Mouse (Mus musculus) thymus, postnatal 0 days (tissue): ENCODE data around the gene Tmem9. TPM values are rescaled to one million over a fixed set of nuclear protein-coding genes. Genes with fewer than 3 reads are reported as not detected.

Source experiments
- DNase-seq: peaks from one replicate; pipeline ENCODE4 v3.0.0-alpha.2; 2015; ENCODE audit warnings: low spot score
- polyA plus RNA-seq: library from polyadenylated mRNA; unstranded; fragments of >200 nt; fragmentation: Nextera tagmentation; extraction: Ambion mirVana; gene quantifications from 2 replicates; pipeline ENCODE4 v1.2.1, GENCODE M21; 2015

The Tmem9 gene
- polyA plus RNA-seq, 1 experiment from 2014 or later = 72.2 TPM

- DNase-seq = no peak
These were observed 22.3 kb downstream of the Tmem9 start for GRCm38 (mm10) chr1:136030201-136030600.

DNA sequence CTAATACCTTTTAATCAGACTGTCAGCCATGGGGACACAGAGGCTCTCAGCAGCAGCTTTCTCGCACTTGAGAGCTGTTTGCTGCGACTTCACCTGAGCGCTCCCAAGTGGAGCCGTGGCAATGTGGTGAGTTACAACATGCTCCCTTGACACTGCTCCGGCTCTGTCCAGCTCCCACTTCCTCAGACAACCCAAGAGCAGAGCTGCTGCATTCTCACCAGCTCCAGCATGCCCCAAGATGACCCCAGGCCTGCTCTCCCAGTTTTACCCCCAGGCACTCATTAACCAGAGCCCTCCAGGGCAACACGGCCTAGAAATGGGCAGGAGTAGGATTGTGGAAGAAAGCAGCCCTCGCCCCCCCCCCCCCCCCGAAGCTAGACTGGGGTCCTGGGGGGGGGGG is 23.7 kb downstream of the Tmem9 start:
- DNase-seq = no peak

DNA sequence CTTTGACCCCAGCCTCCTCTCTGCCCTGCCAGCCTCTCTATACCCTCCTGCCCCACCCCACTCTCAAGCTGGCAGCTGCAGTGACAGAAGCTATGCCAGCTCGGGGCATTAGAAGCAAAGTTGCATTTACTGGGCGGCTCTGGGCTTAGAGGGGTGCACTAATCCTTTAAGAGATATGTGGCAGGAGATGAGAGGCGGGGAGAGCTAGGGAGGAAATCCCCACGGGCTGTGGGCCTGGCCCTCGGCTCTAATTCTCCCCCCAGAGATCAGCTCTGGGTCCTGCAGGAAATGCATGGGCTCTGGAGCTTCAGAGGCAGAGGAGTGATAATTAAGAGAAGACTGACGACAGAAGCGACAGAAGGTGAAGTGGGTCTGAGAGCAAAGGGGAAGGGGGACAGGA is 25.0 kb downstream of the Tmem9 start:
- DNase-seq = no peak

GRCm38 (mm10) chr1:136038746-136039538 is 31.0 kb downstream of the Tmem9 start:
- DNase-seq = no peak

GRCm38 (mm10) chr1:136040452-136040851 is 32.5 kb downstream of the Tmem9 start:
- no peak for DNase-seq

GRCm38 (mm10) chr1:136040874-136041273 is 32.9 kb downstream of the Tmem9 start:
- no peak for DNase-seq

DNA sequence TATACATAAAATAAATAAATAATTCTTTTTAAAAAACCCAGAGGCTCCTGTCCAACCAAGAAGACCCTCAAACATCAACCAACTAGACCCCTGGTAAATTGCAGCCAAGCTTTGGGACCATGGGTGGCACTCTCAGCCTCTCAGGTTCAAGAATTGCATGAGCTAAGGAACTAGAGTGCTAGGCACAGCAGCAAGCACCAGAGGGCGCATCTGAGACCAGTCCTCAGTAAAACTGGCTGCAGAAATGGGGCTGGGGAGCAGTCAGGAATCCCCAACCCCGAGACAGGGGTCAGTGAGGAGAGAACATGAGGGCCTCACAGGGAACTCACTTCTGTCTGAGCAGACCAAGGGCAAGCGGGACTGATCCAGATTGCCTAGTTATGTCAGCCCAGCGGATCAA is 37.8 kb downstream of the Tmem9 start:
- DNase-seq = peak; percentile 62

DNA sequence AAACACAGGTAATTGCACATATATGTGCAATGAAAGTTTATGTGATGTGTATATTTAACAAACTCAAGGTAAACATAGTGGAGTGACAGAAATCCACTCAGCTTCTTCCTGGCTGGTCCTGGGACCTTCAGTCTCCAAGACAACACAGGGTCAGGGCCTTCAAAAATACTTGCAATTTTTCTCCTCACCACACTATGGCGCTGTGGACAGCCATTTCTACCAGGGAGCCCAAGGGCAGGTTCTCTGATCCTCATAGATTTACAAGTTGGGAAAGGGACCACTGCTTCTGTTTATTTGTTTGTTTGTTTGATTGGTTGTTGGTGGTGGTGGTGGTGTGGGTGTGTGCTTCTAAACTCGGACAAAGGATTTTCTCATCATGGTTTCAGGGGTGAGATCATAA is 39.5 kb downstream of the Tmem9 start:
- DNase-seq = peak; percentile 42

- no peak for DNase-seq
These were observed 39.9 kb downstream of the Tmem9 start for GRCm38 (mm10) chr1:136047894-136048293.

- no peak for DNase-seq
These were observed 42.5 kb downstream of the Tmem9 start, which contains the start of gene Ascl5 for GRCm38 (mm10) chr1:136050312-136051012. TSS of gene Ascl5 (plus strand) at chr1:136050804.

GRCm38 (mm10) chr1:136051013-136051315 is 43.0 kb downstream of the Tmem9 start:
- DNase-seq = peak; percentile 20

- peak; percentile 23 for DNase-seq
These were observed 43.5 kb downstream of the Tmem9 start for GRCm38 (mm10) chr1:136051465-136051864.

DNA sequence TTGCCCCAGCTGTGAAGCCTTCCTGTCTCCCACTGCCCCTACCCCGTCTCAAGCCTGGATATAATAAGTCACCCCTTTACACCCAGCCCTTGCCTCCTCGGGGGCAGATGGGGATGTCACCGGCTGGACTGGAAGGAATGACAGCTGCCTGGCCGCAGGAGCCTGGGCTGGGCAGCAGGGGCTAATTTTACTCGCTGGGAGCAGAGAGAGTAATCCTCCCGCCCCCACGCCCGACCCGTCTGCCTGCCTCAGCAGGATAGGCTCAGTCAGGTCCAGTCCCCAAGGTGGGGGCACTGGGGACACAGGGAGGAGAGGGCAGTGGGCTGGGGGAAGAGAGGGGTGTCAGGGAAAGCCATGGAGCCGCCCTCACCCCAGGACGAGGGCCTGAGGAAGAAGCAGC is 44.6 kb downstream of the Tmem9 start, which contains the start of gene Cacna1s:
Cacna1s (plus strand) TSS at position 204 of the 400 bp plus-strand sequence.
- no peak for DNase-seq

DNA sequence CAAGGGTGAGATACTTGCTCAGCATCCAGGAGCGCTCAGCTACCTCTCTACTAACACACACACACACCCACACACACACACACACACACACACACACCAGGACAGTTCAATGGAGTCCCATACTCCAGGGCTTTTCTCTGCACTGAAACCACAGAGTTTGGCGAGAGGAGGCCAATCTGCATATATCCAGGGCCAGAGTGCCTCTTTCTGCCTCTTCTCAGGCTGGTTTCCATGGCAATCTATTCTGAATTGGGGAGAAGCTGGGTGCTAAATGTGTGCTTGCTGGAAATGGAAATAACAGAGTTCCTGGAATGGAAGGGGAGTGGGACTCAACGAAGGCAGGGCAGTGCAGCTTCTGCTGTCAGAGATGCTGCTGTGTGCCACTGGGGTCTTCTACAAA is 47.8 kb downstream of the Tmem9 start:
- DNase-seq = no peak

- no peak for DNase-seq
These were observed 50.6 kb downstream of the Tmem9 start for GRCm38 (mm10) chr1:136058594-136058993.

DNA sequence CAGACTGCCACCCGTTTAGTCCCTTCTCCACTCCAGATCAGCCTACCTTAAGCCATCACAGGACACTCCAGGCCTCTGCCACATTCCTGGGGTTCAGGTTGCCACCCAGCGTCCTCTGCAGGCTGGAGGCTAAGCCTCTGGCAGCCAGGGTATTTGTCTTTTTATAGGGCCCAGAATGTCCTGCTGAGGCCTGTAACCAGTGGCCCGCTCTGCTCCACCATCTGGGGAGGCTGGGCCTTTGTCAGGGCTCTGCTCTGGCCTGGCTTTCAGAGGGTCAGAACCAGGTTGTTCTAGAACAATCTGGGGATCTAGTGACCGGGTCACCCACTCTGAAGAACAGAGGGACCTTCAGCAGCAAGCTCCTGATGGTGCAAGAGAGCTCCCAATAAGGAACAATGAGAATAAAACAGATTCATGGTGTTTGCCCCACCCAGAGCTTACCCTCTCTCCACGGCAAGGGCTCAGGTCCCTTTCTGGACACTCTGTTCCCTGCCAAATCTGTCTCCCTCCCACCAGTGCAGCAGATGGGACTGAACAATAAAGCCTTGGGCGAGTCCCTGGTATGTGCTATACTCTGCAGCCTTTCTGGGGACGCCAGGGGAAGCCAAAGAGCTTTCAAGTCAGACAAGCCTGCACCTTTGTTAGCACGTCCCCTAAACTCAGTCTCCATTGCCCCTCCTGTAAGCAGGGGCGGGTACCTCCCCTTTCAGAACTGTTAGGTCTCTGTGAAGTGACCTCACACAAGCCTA is 53.3 kb downstream of the Tmem9 start:
- DNase-seq = no peak

DNA sequence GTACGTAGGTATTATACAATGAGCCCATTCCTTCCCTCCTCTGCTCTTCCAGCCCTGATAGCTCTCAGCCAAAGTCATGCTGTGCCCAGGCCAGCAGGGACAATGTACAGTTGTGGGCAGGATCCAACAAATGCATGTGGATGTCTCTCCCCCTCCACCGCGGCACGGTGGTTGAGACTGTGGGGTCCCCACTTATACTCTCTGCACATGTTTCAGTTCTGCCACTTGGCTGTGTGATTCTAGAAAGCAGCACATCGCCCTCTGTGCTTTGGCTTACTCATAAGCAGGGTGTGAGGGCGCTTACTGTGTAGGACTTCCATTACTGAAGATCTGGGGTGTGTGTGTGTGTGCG is 53.8 kb downstream of the Tmem9 start:
- DNase-seq = no peak

DNA sequence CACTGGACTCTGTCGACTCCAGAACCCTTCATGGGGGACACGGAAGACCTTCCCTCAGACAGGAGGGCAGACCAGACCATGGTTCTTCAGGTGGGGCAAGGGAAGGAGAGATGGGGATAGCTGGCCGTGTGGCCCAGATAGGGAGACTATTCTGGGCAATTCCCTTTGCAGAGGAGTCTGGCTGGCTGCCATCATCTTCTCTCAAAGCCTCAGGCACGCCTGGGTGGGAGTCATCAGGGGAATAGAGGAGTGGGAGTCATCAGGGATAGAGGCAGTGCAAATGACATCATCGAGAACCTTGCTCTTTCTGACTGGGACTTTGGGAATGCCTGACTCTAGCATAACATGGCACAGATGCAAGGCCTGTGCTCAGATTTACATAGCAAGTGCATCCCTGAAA is 56.0 kb downstream of the Tmem9 start:
- no peak for DNase-seq

GRCm38 (mm10) chr1:136066621-136067020 is 58.7 kb downstream of the Tmem9 start:
- no peak for DNase-seq

GRCm38 (mm10) chr1:136067579-136067978 is 59.6 kb downstream of the Tmem9 start:
- no peak for DNase-seq

GRCm38 (mm10) chr1:136076086-136076485 is 68.1 kb downstream of the Tmem9 start:
- DNase-seq = peak; percentile 11

DNA sequence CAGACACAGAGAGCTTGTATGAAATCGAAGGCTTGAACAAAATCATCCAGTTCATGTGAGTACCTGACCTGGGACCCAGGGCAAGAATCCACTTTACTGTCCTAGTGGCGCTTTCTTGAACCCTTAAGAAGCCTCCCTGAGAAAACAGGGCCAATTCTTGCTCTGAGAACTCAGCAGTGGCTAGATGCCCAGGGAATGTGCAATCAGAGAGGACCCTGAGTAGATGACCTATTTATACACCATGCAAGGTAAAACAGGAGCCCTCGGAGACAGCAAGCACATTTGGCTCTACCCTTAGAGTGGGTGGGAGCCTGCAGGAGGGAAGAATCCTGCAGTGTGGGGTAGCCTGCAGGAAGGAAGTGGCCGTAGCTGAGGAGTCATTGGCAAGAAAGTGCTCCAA is 69.7 kb downstream of the Tmem9 start:
- DNase-seq = no peak
